Mouse (Mus musculus) CH12.LX (cell line): ENCODE measurements around the gene Gm17018. TPM values are rescaled to one million over a fixed set of nuclear protein-coding genes. Genes with fewer than 3 reads are reported as not detected.

Source experiments
- DNase-seq: peaks from one replicate; pipeline ENCODE4 v3.0.0-alpha.2; 2013; ENCODE audit errors: extremely low read depth
- H3K27ac ChIP-seq: 2 replicates; pipeline ENCODE4 v1.5.1; 2012; ENCODE audit warnings: low read depth, mild to moderate bottlenecking, control low read depth, moderate library complexity; ENCODE audit not compliant: insufficient read depth
- H3K27me3 ChIP-seq: replicated peaks from 2 replicates; pipeline ENCODE3; 2012; ENCODE audit warnings: inconsistent platforms
- H3K36me3 ChIP-seq, 2 experiments: replicated peaks in 1 of 2; 2 replicates each; pipeline versions ENCODE3 to v1.6.1; 2012; ENCODE audit warnings: inconsistent platforms in 1 of 2, low read length in 1 of 2, mild to moderate bottlenecking in 1 of 2, mixed read lengths in 1 of 2, moderate library complexity in 1 of 2; ENCODE audit not compliant: control insufficient read depth in 1 of 2, insufficient read depth in 1 of 2
- H3K4me1 ChIP-seq, 2 experiments: 2 replicates each; pipeline ENCODE4 v1.6.1; 2012; ENCODE audit warnings: inconsistent platforms in 1 of 2, moderate library complexity in 1 of 2; ENCODE audit not compliant: insufficient read depth in 2 of 2, control insufficient read depth in 1 of 2
- H3K4me2 ChIP-seq: 2 replicates; pipeline ENCODE4 v1.6.1; 2012; ENCODE audit warnings: low read depth, mild to moderate bottlenecking, control low read depth; ENCODE audit not compliant: poor library complexity, insufficient read depth, severe bottlenecking
- H3K4me3 ChIP-seq, 3 experiments: fragments of 150-350 bp in 1 of 3; sonication (generic) in 1 of 3; replicated peaks in 1 of 3; 2 replicates each; pipeline versions ENCODE3 to v1.5.1; 2011 to 2012; ENCODE audit warnings: low read depth in 2 of 3, low read length in 2 of 3, mild to moderate bottlenecking in 2 of 3, moderate library complexity in 2 of 3, control low read depth in 1 of 3, improper control_type of control experiment in 1 of 3, inconsistent platforms in 1 of 3, mixed read lengths in 1 of 3; ENCODE audit not compliant: poor library complexity in 1 of 3
- H3K79me2 ChIP-seq: replicated peaks from 2 replicates; pipeline ENCODE4 v1.6.1; 2012; ENCODE audit warnings: mild to moderate bottlenecking, moderate library complexity; ENCODE audit not compliant: control insufficient read depth, poor library complexity, insufficient read depth, severe bottlenecking; ENCODE audit errors: extremely low read depth
- H3K9ac ChIP-seq: 2 replicates; pipeline ENCODE4 v1.6.1; 2012; ENCODE audit warnings: low read depth, mild to moderate bottlenecking, control low read depth, moderate library complexity; ENCODE audit not compliant: insufficient read depth
- H3K9me3 ChIP-seq: replicated peaks from 2 replicates; pipeline ENCODE3; 2012; ENCODE audit warnings: low read length, inconsistent platforms, mixed read lengths
- BHLHE40 ChIP-seq: IDR thresholded peaks from 2 replicates; pipeline ENCODE4 v1.6.1; 2011; ENCODE audit warnings: mild to moderate bottlenecking, low read depth, low read length, improper control_type of control experiment
- CHD1 ChIP-seq: IDR thresholded peaks from 2 replicates; pipeline ENCODE4 v1.6.1; 2012; ENCODE audit warnings: low read depth, low read length, improper control_type of control experiment, inconsistent platforms
- CHD2 ChIP-seq: IDR thresholded peaks from 2 replicates; pipeline ENCODE4 v1.6.1; 2011; ENCODE audit warnings: low read length, improper control_type of control experiment
- CTCF ChIP-seq, 2 experiments: IDR thresholded peaks in 1 of 2; conservative IDR thresholded peaks in 1 of 2; 2 replicates each; pipeline ENCODE4 v1.5.1; 2011 to 2012; ENCODE audit warnings: low read depth in 2 of 2, low read length in 2 of 2, improper control_type of control experiment in 1 of 2, inconsistent platforms in 1 of 2, mild to moderate bottlenecking in 1 of 2, moderate library complexity in 1 of 2
- E2F4 ChIP-seq: IDR thresholded peaks from 2 replicates; pipeline ENCODE4 v1.6.1; 2011; ENCODE audit warnings: low read depth, low read length, improper control_type of control experiment; ENCODE audit not compliant: insufficient replicate concordance
- ETS1 ChIP-seq: conservative IDR thresholded peaks from 2 replicates; pipeline ENCODE4 v1.6.1; 2012; ENCODE audit warnings: low read depth, mild to moderate bottlenecking, inconsistent platforms, low read length, improper control_type of control experiment, moderate library complexity
- GABPA ChIP-seq: IDR thresholded peaks from 2 replicates; pipeline ENCODE4 v1.6.1; 2012; ENCODE audit warnings: low read depth, low read length, improper control_type of control experiment, inconsistent platforms; ENCODE audit not compliant: insufficient replicate concordance
- HCFC1 ChIP-seq: IDR thresholded peaks from 2 replicates; pipeline ENCODE4 v1.6.1; 2012; ENCODE audit warnings: low read depth, mild to moderate bottlenecking, inconsistent platforms, low read length, improper control_type of control experiment
- IRF4 ChIP-seq: IDR thresholded peaks from 2 replicates; pipeline ENCODE4 v1.6.1; 2014; ENCODE audit warnings: low read depth, mild to moderate bottlenecking, inconsistent platforms, low read length, improper control_type of control experiment
- JUN ChIP-seq: IDR thresholded peaks from 2 replicates; pipeline ENCODE4 v1.6.1; 2011; ENCODE audit warnings: low read depth, mild to moderate bottlenecking, low read length, improper control_type of control experiment, moderate library complexity; ENCODE audit not compliant: insufficient read depth
- KAT2A ChIP-seq: IDR thresholded peaks from 2 replicates; pipeline ENCODE4 v1.6.1; 2012; ENCODE audit warnings: low read length, improper control_type of control experiment, inconsistent platforms; ENCODE audit not compliant: insufficient replicate concordance
- MAFK ChIP-seq: IDR thresholded peaks from 2 replicates; pipeline ENCODE4 v1.6.1; 2011; ENCODE audit warnings: low read length, improper control_type of control experiment; ENCODE audit not compliant: insufficient replicate concordance
- MAX ChIP-seq: IDR thresholded peaks from 2 replicates; pipeline ENCODE4 v1.6.1; 2011; ENCODE audit warnings: low read length, improper control_type of control experiment
- MAZ ChIP-seq: IDR thresholded peaks from 2 replicates; pipeline ENCODE4 v1.6.1; 2012; ENCODE audit warnings: low read depth, mild to moderate bottlenecking, inconsistent platforms, low read length, improper control_type of control experiment, moderate library complexity
- MEF2A ChIP-seq: IDR thresholded peaks from 2 replicates; pipeline ENCODE4 v1.6.1; 2014; ENCODE audit warnings: low read depth, mild to moderate bottlenecking, inconsistent platforms, low read length, improper control_type of control experiment, borderline replicate concordance
- MYC ChIP-seq: IDR thresholded peaks from 2 replicates; pipeline ENCODE4 v1.6.1; 2011; ENCODE audit warnings: low read depth, mild to moderate bottlenecking, improper control_type of control experiment, low read length
- NRF1 ChIP-seq: IDR thresholded peaks from 2 replicates; pipeline ENCODE4 v1.6.1; 2014; ENCODE audit warnings: low read depth, mild to moderate bottlenecking, inconsistent platforms, low read length, improper control_type of control experiment, moderate library complexity
- PAX5 ChIP-seq: IDR thresholded peaks from 2 replicates; pipeline ENCODE4 v1.6.1; 2012; ENCODE audit warnings: low read length, inconsistent platforms, mixed read lengths
- POLR2A ChIP-seq: IDR thresholded peaks from 2 replicates; pipeline ENCODE4 v1.6.1; 2011; ENCODE audit warnings: low read depth, mild to moderate bottlenecking, improper control_type of control experiment, low read length
- POLR2AphosphoS2 ChIP-seq: IDR thresholded peaks from 2 replicates; pipeline ENCODE4 v1.6.1; 2011; ENCODE audit warnings: low read depth, low read length, improper control_type of control experiment
- SMC3 ChIP-seq: IDR thresholded peaks from 2 replicates; pipeline ENCODE4 v1.6.1; 2011; ENCODE audit warnings: low read depth, low read length, improper control_type of control experiment
- USF1 ChIP-seq: IDR thresholded peaks from 2 replicates; pipeline ENCODE4 v1.6.1; 2014; ENCODE audit warnings: low read depth, mild to moderate bottlenecking, inconsistent platforms, low read length, improper control_type of control experiment
- USF2 ChIP-seq: conservative IDR thresholded peaks from 2 replicates; pipeline ENCODE4 v1.6.1; 2011; ENCODE audit warnings: low read depth, low read length, improper control_type of control experiment
- ZMIZ1 ChIP-seq: IDR thresholded peaks from 2 replicates; pipeline ENCODE4 v1.6.1; 2012; ENCODE audit warnings: low read depth, mild to moderate bottlenecking, inconsistent platforms, low read length, improper control_type of control experiment
- ZNF384 ChIP-seq: IDR thresholded peaks from 2 replicates; pipeline ENCODE4 v1.6.1; 2012; ENCODE audit warnings: low read depth, low read length, improper control_type of control experiment, inconsistent platforms
- dilution Hi-C: fragments of 300-500 bp; cut with MboI; formaldehyde crosslinking; loops from 2 replicates; pipeline ENCODE4 v1.14.3; 2020; ENCODE audit warnings: low sequenced_read_pairs; ENCODE audit not compliant: extremely low pct_unique_long_range_greater_than_20kb, extremely low pct_ligation_motif_present
- in situ Hi-C: fragments of 300-500 bp; cut with MboI; formaldehyde crosslinking; loops from 3 replicates; pipeline ENCODE4 v1.14.3; 2019; ENCODE audit warnings: low sequenced_read_pairs, low pct_ligation_motif_present, low pct_unique_long_range_greater_than_20kb, mixed read lengths
- polyA plus RNA-seq: library from polyadenylated mRNA; unstranded; fragments of >175 nt; gene quantifications from 2 replicates; pipeline ENCODE4 v1.2.1, GENCODE M21; 2012; ENCODE audit warnings: low read depth; ENCODE audit not compliant: insufficient read length
- total RNA-seq, 2 experiments: library from RNA; depleted of rRNA; stranded (reverse); fragments of 300-350 nt in 1 of 2; fragments of >200 nt in 1 of 2; gene quantifications; 2 replicates each; pipeline ENCODE4 v1.2.3; 2012 to 2014

Gm17018 gene
- total and polyA plus RNA-seq, 3 experiments: 18.5 to 40.4 (median 34.4) TPM

GRCm38 (mm10) chr19:45527931-45528534, 32.4 kb upstream of the Gm17018 start:
- no peak overlapping the region for H3K27ac ChIP-seq

GRCm38 (mm10) chr19:45529294-45529693, 31.1 kb upstream of the Gm17018 start:
- dilution Hi-C loops (no loop called here), in situ Hi-C loops (no loop called here)
- Histone ChIP-seq H3K4me3 (no peak overlapping the region), H3K79me2 (no peaks in the 10 kb centered on the region), H3K9ac (no peak overlapping the region), H3K9me3 (no peaks in the 10 kb centered on the region), H3K27ac (no peak overlapping the region), H3K4me2 (no peak overlapping the region), H3K27me3 (no peaks in the 10 kb centered on the region), H3K4me1 (peaks cover 0 to 31% of the 10 kb centered on the region in 2 experiments; a peak in 3 of 4 replicates), H3K36me3 (peaks cover 15 to 42% of the 10 kb centered on the region in 2 experiments)
- DNase-seq: no peak
- TF ChIP-seq E2F4 (no peak), KAT2A (no peak), USF2 (no peak), MYC (no peak), GABPA (no peak), ZNF384 (no peak), IRF4 (no peak), POLR2A (no peak), SMC3 (no peak), MAX (no peak), MAZ (no peak), CTCF (conservative IDR thresholded peaks at IDR 0.05 in 1 of 2, IDR thresholded peaks at IDR 0.05 in 1 of 2; ENCODE audit: low read depth in 2 of 2, low read length in 2 of 2) (no peak), NRF1 (no peak), CHD2 (no peak), PAX5 (no peak), MEF2A (no peak), ETS1 (no peak), HCFC1 (no peak), JUN (no peak)

More at GRCm38 (mm10) chr19:45527931-45528534, 32.4 kb upstream of the Gm17018 start:
- no peak overlapping the region for H3K4me3 ChIP-seq
- no peaks in the 10 kb centered on the region for H3K27me3 ChIP-seq
- in situ Hi-C loops: no loop called here
- H3K79me2 ChIP-seq: no peaks in the 10 kb centered on the region
- H3K36me3 ChIP-seq: peaks cover 15 to 45% of the 10 kb centered on the region in 2 experiments
- no peak for TF ChIP-seq NRF1
- no peak for TF ChIP-seq POLR2A
- TF ChIP-seq PAX5: no peak
- no peak for TF ChIP-seq CHD2
- TF ChIP-seq POLR2AphosphoS2: no peak
- no peak for TF ChIP-seq MAZ
- TF ChIP-seq CTCF (conservative IDR thresholded peaks at IDR 0.05 in 1 of 2, IDR thresholded peaks at IDR 0.05 in 1 of 2; ENCODE audit: low read depth in 2 of 2, low read length in 2 of 2): no peak
- TF ChIP-seq JUN: no peak
- TF ChIP-seq USF1: no peak
- no peak for TF ChIP-seq BHLHE40
- TF ChIP-seq ZMIZ1: no peak
- no peak for TF ChIP-seq CHD1
- TF ChIP-seq MAFK: no peak
- TF ChIP-seq, all 38 proteins: peak for 0
- dilution Hi-C loops: no loop called here
- H3K4me1 ChIP-seq: peaks cover 0 to 31% of the 10 kb centered on the region in 2 experiments; a peak in 3 of 4 replicates
- DNase-seq: no peak
- H3K9ac ChIP-seq: no peak overlapping the region
- no peaks in the 10 kb centered on the region for H3K9me3 ChIP-seq
- H3K4me2 ChIP-seq: no peak overlapping the region
